ENCODE assay signal across 14 mouse cellular contexts in genomic region chr10:117447206-117447605, GRCm38 (mm10).
"Had no signal": no experiment of that assay in that cellular context is flagged by ENCODE, and none has a peak within 500 bp of the region (broad histone marks: within the 10 kb centered on the region; RNA-seq: fewer than 3 reads in every experiment).

No protein-coding gene starts in this region.

- ATAC-seq: midbrain, embryonic 13.5 days; midbrain, embryonic 15.5 days had no signal

- H3K4me2 ChIP-seq: lung, embryonic 14.5 days; midbrain, embryonic 11.5 days; midbrain, embryonic 13.5 days; midbrain, embryonic 15.5 days; neural tube, embryonic 12.5 days; stomach, embryonic 15.5 days had no signal

- DNase-seq: lung, adult 18-20 months; lung, embryonic 14.5 days; lung, postnatal 10 days; lung, postnatal 4 days; right cerebral cortex, postnatal 14 days; thymus, adult 2 months; thymus, postnatal 25 days; thymus, postnatal 4 days had no signal

- H3K27ac ChIP-seq: midbrain, embryonic 13.5 days; midbrain, embryonic 15.5 days; neural tube, embryonic 12.5 days; stomach, embryonic 15.5 days; stomach, postnatal 0 days had no signal

- H3K4me3 ChIP-seq: midbrain, embryonic 13.5 days; midbrain, embryonic 15.5 days; neural tube, embryonic 12.5 days; stomach, embryonic 15.5 days had no signal

- H3K4me1 ChIP-seq: midbrain, embryonic 13.5 days; midbrain, embryonic 15.5 days; neural tube, embryonic 12.5 days; stomach, embryonic 15.5 days had no signal

- H3K36me3 ChIP-seq: midbrain, embryonic 13.5 days; midbrain, embryonic 15.5 days; neural tube, embryonic 12.5 days; stomach, embryonic 15.5 days had no signal

- H3K27me3 ChIP-seq: midbrain, embryonic 15.5 days; neural tube, embryonic 12.5 days; stomach, embryonic 15.5 days had no signal

- H3K9me3 ChIP-seq: neural tube, embryonic 12.5 days; stomach, embryonic 15.5 days had no signal

- H3K9ac ChIP-seq: lung, embryonic 14.5 days; midbrain, embryonic 13.5 days; midbrain, embryonic 15.5 days; neural tube, embryonic 12.5 days; stomach, embryonic 15.5 days had no signal
